Mouse (Mus musculus): ENCODE measurements around the gene Gm30302. TPM values are rescaled to one million over a fixed set of nuclear protein-coding genes. Genes with fewer than 3 reads are reported as not detected.

Gm30302 gene
- total RNA-seq (2014; rRNA removed; ENCODE audit: low replicate concordance): not detected in 2 replicates
- polyA plus RNA-seq (2015; fragmentation: Nextera tagmentation; extraction: Ambion mirVana): 0.25 and 0.27 TPM in 2 replicates

DNA sequence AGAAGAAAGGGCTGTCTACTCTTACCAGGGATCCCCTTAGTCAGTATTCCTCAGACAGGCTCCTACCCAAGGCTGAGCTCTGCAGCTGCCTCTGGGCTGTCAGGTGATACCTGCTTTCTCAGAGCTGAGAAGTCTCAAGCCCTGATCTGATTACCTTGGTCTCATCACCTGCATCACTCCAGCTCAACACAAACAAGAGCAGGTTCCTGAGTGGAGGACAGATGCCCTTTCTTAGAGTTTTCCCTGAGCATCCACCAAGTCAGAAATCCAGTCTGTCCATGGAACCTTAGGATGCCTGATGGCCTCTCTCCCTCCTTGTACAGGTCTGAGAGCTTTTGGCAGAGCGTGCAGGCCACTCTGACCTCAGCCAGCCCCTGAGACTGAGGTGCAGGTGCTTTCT, at the start of gene Gm30302:
Gm30302 (minus strand) TSS at position 101 of the 400 bp plus-strand sequence.
- TF ChIP-seq CTCF (IDR thresholded peaks at IDR 0.05; ENCODE audit: low read depth): no peak
- no peak for TF ChIP-seq EP300 (IDR thresholded peaks at IDR 0.05; ENCODE audit: low read depth)
- Histone ChIP-seq H3K27ac (ENCODE audit: low read depth) (no peak within 1 kb of the TSS), H3K9ac (replicated peaks; ENCODE audit: low read depth, low read length) (no peak within 1 kb of the TSS), H3K27me3 (ENCODE audit: control insufficient read depth, insufficient read depth, low read length) (no peaks in the 10 kb centered on the region), H3K36me3 (replicated peaks; ENCODE audit: control insufficient read depth, insufficient read depth, low read length) (no peaks in the 10 kb centered on the region), H3K4me2 (ENCODE audit: low read depth, low read length) (no peak within 1 kb of the TSS), H3K9me3 (replicated peaks; ENCODE audit: control insufficient read depth, low read length) (no peaks in the 10 kb centered on the region), H3K4me3 (ENCODE audit: low read depth, low read length) (no peak within 1 kb of the TSS), H3K4me1 (ENCODE audit: control insufficient read depth, insufficient read depth) (no peaks in the 10 kb centered on the region)
- ATAC-seq (ENCODE audit: insufficient read depth, low read depth): no peak
- 46% methylated on average over 1 of the region's 1 CpGs for WGBS
- DNase-seq (ENCODE audit: low spot score): no peak

- no peak for DNase-seq (ENCODE audit: low spot score)
- Histone ChIP-seq H3K27ac (ENCODE audit: low read depth) (no peak overlapping the region), H3K9me3 (replicated peaks; ENCODE audit: control insufficient read depth, low read length) (0 out of 2 replicates have a peak, but pooled peaks cover 1% of the 10 kb centered on the region), H3K4me1 (ENCODE audit: control insufficient read depth, insufficient read depth) (no peaks in the 10 kb centered on the region), H3K4me3 (ENCODE audit: low read depth, low read length) (no peak overlapping the region), H3K27me3 (ENCODE audit: control insufficient read depth, insufficient read depth, low read length) (no peaks in the 10 kb centered on the region), H3K4me2 (ENCODE audit: low read depth, low read length) (no peak overlapping the region), H3K9ac (replicated peaks; ENCODE audit: low read depth, low read length) (no peak overlapping the region), H3K36me3 (replicated peaks; ENCODE audit: control insufficient read depth, insufficient read depth, low read length) (no peaks in the 10 kb centered on the region)
- 9% methylated on average over 3 of the region's 3 CpGs for WGBS
- no peak for TF ChIP-seq EP300 (IDR thresholded peaks at IDR 0.05; ENCODE audit: low read depth)
- no peak for TF ChIP-seq CTCF (IDR thresholded peaks at IDR 0.05; ENCODE audit: low read depth)
- ATAC-seq (ENCODE audit: insufficient read depth, low read depth): no peak
Measured at GRCm38 (mm10) chr13:49846751-49847150, 48.0 kb upstream of the Gm30302 start.

DNA sequence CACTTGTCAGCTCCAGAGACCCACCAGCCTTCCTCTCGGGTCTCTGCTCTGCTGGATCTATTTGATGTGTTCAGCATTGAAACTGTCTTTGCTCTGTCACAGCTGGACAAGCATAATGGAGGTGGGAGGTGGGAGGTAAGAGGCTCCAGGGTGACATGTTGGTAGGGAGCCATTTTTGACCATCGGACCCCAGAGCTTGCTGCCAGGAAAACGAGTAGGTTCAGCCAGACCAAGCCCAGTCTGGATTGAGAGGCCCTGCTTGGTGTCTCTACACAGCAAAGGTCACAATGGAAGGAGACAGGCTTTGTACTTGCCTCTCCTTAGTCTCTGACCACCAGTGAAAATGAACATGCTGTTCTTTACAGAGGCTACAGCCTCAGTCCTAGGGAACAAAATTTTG, 47.3 kb upstream of the Gm30302 start:
- H3K36me3 ChIP-seq (replicated peaks; ENCODE audit: control insufficient read depth, insufficient read depth, low read length): no peaks in the 10 kb centered on the region
- no peak overlapping the region for H3K27ac ChIP-seq (ENCODE audit: low read depth)
- no peak overlapping the region for H3K4me2 ChIP-seq (ENCODE audit: low read depth, low read length)
- no peaks in the 10 kb centered on the region for H3K27me3 ChIP-seq (ENCODE audit: control insufficient read depth, insufficient read depth, low read length)
- DNase-seq (ENCODE audit: low spot score): no peak
- 59% methylated on average over 3 of the region's 3 CpGs for WGBS
- H3K4me3 ChIP-seq (ENCODE audit: low read depth, low read length): no peak overlapping the region
- no peaks in the 10 kb centered on the region for H3K4me1 ChIP-seq (ENCODE audit: control insufficient read depth, insufficient read depth)
- H3K9ac ChIP-seq (replicated peaks; ENCODE audit: low read depth, low read length): no peak overlapping the region
- TF ChIP-seq CTCF (IDR thresholded peaks at IDR 0.05; ENCODE audit: low read depth) (no peak), EP300 (IDR thresholded peaks at IDR 0.05; ENCODE audit: low read depth) (no peak)
- peaks cover 3% of the 10 kb centered on the region; the same call in 1 of the 2 replicates for H3K9me3 ChIP-seq (replicated peaks; ENCODE audit: control insufficient read depth, low read length)
- ATAC-seq (ENCODE audit: insufficient read depth, low read depth): no peak

DNA sequence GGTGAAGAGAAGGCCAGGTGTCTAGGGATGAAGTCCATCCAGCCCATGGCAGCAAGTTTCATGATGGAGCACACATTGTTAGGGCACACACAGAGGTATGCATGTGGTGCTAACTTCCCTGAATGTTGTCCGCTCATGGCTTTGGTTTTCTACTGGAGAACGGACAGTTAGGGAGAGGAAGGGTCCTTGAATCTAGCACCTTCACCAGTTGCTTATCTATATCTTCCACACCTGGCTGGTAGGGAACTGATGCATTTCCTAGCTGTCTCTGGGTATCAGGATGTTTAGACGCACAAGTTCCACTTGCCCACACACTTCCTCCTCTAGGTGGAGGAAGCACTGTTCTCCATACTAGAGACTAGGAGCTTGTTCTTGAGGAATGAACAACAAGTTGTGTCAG, 46.9 kb upstream of the Gm30302 start:
- Histone ChIP-seq H3K4me3 (ENCODE audit: low read depth, low read length) (no peak overlapping the region), H3K9me3 (replicated peaks; ENCODE audit: control insufficient read depth, low read length) (peaks cover 3% of the 10 kb centered on the region; the same call in 1 of the 2 replicates), H3K9ac (replicated peaks; ENCODE audit: low read depth, low read length) (no peak overlapping the region), H3K27me3 (ENCODE audit: control insufficient read depth, insufficient read depth, low read length) (no peaks in the 10 kb centered on the region), H3K27ac (ENCODE audit: low read depth) (no peak overlapping the region), H3K36me3 (replicated peaks; ENCODE audit: control insufficient read depth, insufficient read depth, low read length) (no peaks in the 10 kb centered on the region), H3K4me1 (ENCODE audit: control insufficient read depth, insufficient read depth) (no peaks in the 10 kb centered on the region), H3K4me2 (ENCODE audit: low read depth, low read length) (no peak overlapping the region)
- no peak for TF ChIP-seq CTCF (IDR thresholded peaks at IDR 0.05; ENCODE audit: low read depth)
- TF ChIP-seq EP300 (IDR thresholded peaks at IDR 0.05; ENCODE audit: low read depth): no peak
- DNase-seq (ENCODE audit: low spot score) (no peak), ATAC-seq (ENCODE audit: insufficient read depth, low read depth) (no peak)
- WGBS: 87% methylated on average over 3 of the region's 3 CpGs

DNA sequence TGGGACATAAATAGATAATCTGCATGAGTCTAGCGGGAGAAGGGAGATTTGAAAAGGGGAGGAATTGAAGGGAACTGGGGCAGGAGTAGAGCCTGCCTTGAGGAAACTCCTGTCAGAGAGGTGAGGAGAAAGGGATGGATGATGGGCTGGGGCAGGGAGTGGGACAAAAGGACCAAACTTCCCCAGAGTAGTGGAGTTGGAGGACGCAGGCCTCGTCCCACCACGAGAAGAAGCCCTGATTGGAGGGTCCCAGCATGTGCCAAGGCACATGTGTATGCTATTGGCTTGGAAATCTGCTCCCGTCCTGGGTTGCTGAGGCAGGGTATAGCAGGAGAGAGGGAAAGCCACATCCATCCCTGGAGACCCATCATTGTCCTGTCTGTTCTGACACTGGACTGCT, 45.3 kb upstream of the Gm30302 start:
- Histone ChIP-seq H3K4me3 (ENCODE audit: low read depth, low read length) (no peak overlapping the region), H3K4me2 (ENCODE audit: low read depth, low read length) (no peak overlapping the region), H3K4me1 (ENCODE audit: control insufficient read depth, insufficient read depth) (no peaks in the 10 kb centered on the region), H3K9ac (replicated peaks; ENCODE audit: low read depth, low read length) (no peak overlapping the region), H3K36me3 (replicated peaks; ENCODE audit: control insufficient read depth, insufficient read depth, low read length) (no peaks in the 10 kb centered on the region), H3K27ac (ENCODE audit: low read depth) (no peak overlapping the region), H3K27me3 (ENCODE audit: control insufficient read depth, insufficient read depth, low read length) (no peaks in the 10 kb centered on the region), H3K9me3 (replicated peaks; ENCODE audit: control insufficient read depth, low read length) (peaks cover 3% of the 10 kb centered on the region; the same call in 1 of the 2 replicates)
- 62% methylated on average over 5 of the region's 5 CpGs for WGBS
- TF ChIP-seq EP300 (IDR thresholded peaks at IDR 0.05; ENCODE audit: low read depth): no peak
- TF ChIP-seq CTCF (IDR thresholded peaks at IDR 0.05; ENCODE audit: low read depth): no peak
- no peak for ATAC-seq (ENCODE audit: insufficient read depth, low read depth)
- no peak for DNase-seq (ENCODE audit: low spot score)

GRCm38 (mm10) chr13:49841186-49841585, 42.4 kb upstream of the Gm30302 start:
- H3K27me3 ChIP-seq (ENCODE audit: control insufficient read depth, insufficient read depth, low read length): no peaks in the 10 kb centered on the region
- H3K4me1 ChIP-seq (ENCODE audit: control insufficient read depth, insufficient read depth): no peaks in the 10 kb centered on the region
- H3K36me3 ChIP-seq (replicated peaks; ENCODE audit: control insufficient read depth, insufficient read depth, low read length): no peaks in the 10 kb centered on the region
- no peak overlapping the region for H3K4me3 ChIP-seq (ENCODE audit: low read depth, low read length)
- DNase-seq (ENCODE audit: low spot score): no peak
- no peak for ATAC-seq (ENCODE audit: insufficient read depth, low read depth)
- TF ChIP-seq CTCF (IDR thresholded peaks at IDR 0.05; ENCODE audit: low read depth): no peak
- TF ChIP-seq EP300 (IDR thresholded peaks at IDR 0.05; ENCODE audit: low read depth): no peak
- H3K27ac ChIP-seq (ENCODE audit: low read depth): no peak overlapping the region
- H3K9ac ChIP-seq (replicated peaks; ENCODE audit: low read depth, low read length): no peak overlapping the region
- no peak overlapping the region for H3K4me2 ChIP-seq (ENCODE audit: low read depth, low read length)
- peaks cover 3% of the 10 kb centered on the region; the same call in 1 of the 2 replicates for H3K9me3 ChIP-seq (replicated peaks; ENCODE audit: control insufficient read depth, low read length)

All from heart, postnatal 0 days (tissue).